Mouse (Mus musculus): ENCODE measurements around the gene Ranbp6. TPM values are rescaled to one million over a fixed set of nuclear protein-coding genes. Genes with fewer than 3 reads are reported as not detected.
A peak's percentile ranks its signal among the peaks of the same experiment; 100 is the strongest.

Gene Ranbp6
- total and polyA plus RNA-seq, 3 experiments = 1.9 to 30.2 (median 17.2) TPM

- H3K9me3 ChIP-seq (replicated peaks) = 0 out of 2 replicates have a peak, but pooled peaks cover 2% of the 10 kb centered on the region
- TF ChIP-seq GATA2 (IDR thresholded peaks at IDR 0.05; ENCODE audit: borderline replicate concordance, low read depth, low read length) = no peak
- TF ChIP-seq TAL1 (conservative IDR thresholded peaks at IDR 0.05; ENCODE audit: low read depth, low read length) = no peak
- TF ChIP-seq GATA1 (IDR thresholded peaks at IDR 0.05; ENCODE audit: borderline replicate concordance, low read length) = no peak
- TF ChIP-seq POLR2AphosphoS5 (IDR thresholded peaks at IDR 0.05; ENCODE audit: insufficient replicate concordance, low read depth, low read length) = no peak
- TF ChIP-seq CTCF (IDR thresholded peaks at IDR 0.05; ENCODE audit: low read depth, low read length) = no peak
- H3K4me3 ChIP-seq (ENCODE audit: low read depth, low read length) = no peak overlapping the region
- 0 out of 2 replicates have a peak, but pooled peaks cover 2% of the 10 kb centered on the region for H3K4me1 ChIP-seq (ENCODE audit: insufficient read depth, low read depth, low read length)
- peaks cover 7% of the 10 kb centered on the region for H3K27me3 ChIP-seq (ENCODE audit: insufficient read depth, low read length)
- no peak for DNase-seq (ENCODE audit: low spot score)
- H3K36me3 ChIP-seq (replicated peaks) = no peaks in the 10 kb centered on the region
- no peak for ATAC-seq (ENCODE audit: extremely low read depth, insufficient number of reproducible peaks, low FRiP score, poor library complexity, severe bottlenecking)
These were observed 22.7 kb upstream of the Ranbp6 start for GRCm38 (mm10) chr19:29835364-29836034.

- H3K9me3 ChIP-seq (replicated peaks) = no peaks in the 10 kb centered on the region
- H3K4me1 ChIP-seq (ENCODE audit: insufficient read depth, low read depth, low read length) = 0 out of 2 replicates have a peak, but pooled peaks cover 4% of the 10 kb centered on the region
- H3K36me3 ChIP-seq (replicated peaks) = no peaks in the 10 kb centered on the region
- ATAC-seq (ENCODE audit: extremely low read depth, insufficient number of reproducible peaks, low FRiP score, poor library complexity, severe bottlenecking) = no peak
- no peak for TF ChIP-seq POLR2AphosphoS5 (IDR thresholded peaks at IDR 0.05; ENCODE audit: insufficient replicate concordance, low read depth, low read length)
- no peak for TF ChIP-seq TAL1 (conservative IDR thresholded peaks at IDR 0.05; ENCODE audit: low read depth, low read length)
- no peak for TF ChIP-seq CTCF (IDR thresholded peaks at IDR 0.05; ENCODE audit: low read depth, low read length)
- no peak for TF ChIP-seq GATA1 (IDR thresholded peaks at IDR 0.05; ENCODE audit: borderline replicate concordance, low read length)
- no peak for TF ChIP-seq GATA2 (IDR thresholded peaks at IDR 0.05; ENCODE audit: borderline replicate concordance, low read depth, low read length)
- DNase-seq (ENCODE audit: low spot score) = no peak
- 0 out of 2 replicates have a peak, but pooled peaks cover 9% of the 10 kb centered on the region for H3K27me3 ChIP-seq (ENCODE audit: insufficient read depth, low read length)
- no peak overlapping the region for H3K4me3 ChIP-seq (ENCODE audit: low read depth, low read length)
These were observed 18.1 kb upstream of the Ranbp6 start for GRCm38 (mm10) chr19:29830911-29831310.

GRCm38 (mm10) chr19:29828558-29828957, 15.8 kb upstream of the Ranbp6 start:
- TF ChIP-seq TAL1 (conservative IDR thresholded peaks at IDR 0.05; ENCODE audit: low read depth, low read length) (no peak), CTCF (IDR thresholded peaks at IDR 0.05; ENCODE audit: low read depth, low read length) (no peak), GATA2 (IDR thresholded peaks at IDR 0.05; ENCODE audit: borderline replicate concordance, low read depth, low read length) (no peak), GATA1 (IDR thresholded peaks at IDR 0.05; ENCODE audit: borderline replicate concordance, low read length) (no peak), POLR2AphosphoS5 (IDR thresholded peaks at IDR 0.05; ENCODE audit: insufficient replicate concordance, low read depth, low read length) (no peak)
- no peaks in the 10 kb centered on the region for H3K9me3 ChIP-seq (replicated peaks)
- 0 out of 2 replicates have a peak, but pooled peaks cover 8% of the 10 kb centered on the region for H3K27me3 ChIP-seq (ENCODE audit: insufficient read depth, low read length)
- DNase-seq (ENCODE audit: low spot score) = no peak
- no peaks in the 10 kb centered on the region for H3K36me3 ChIP-seq (replicated peaks)
- H3K4me3 ChIP-seq (ENCODE audit: low read depth, low read length) = no peak overlapping the region
- peaks cover 11% of the 10 kb centered on the region; the same call in 1 of the 2 replicates for H3K4me1 ChIP-seq (ENCODE audit: insufficient read depth, low read depth, low read length)
- ATAC-seq (ENCODE audit: extremely low read depth, insufficient number of reproducible peaks, low FRiP score, poor library complexity, severe bottlenecking) = no peak

- H3K4me1 ChIP-seq (ENCODE audit: insufficient read depth, low read depth, low read length) = peaks cover 13% of the 10 kb centered on the region; the same call in 1 of the 2 replicates
- 0 out of 2 replicates have a peak, but pooled peaks cover 8% of the 10 kb centered on the region for H3K27me3 ChIP-seq (ENCODE audit: insufficient read depth, low read length)
- no peak for ATAC-seq (ENCODE audit: extremely low read depth, insufficient number of reproducible peaks, low FRiP score, poor library complexity, severe bottlenecking)
These were observed 13.9 kb upstream of the Ranbp6 start for GRCm38 (mm10) chr19:29826686-29827085.

GRCm38 (mm10) chr19:29825003-29825402, 12.2 kb upstream of the Ranbp6 start:
- Histone ChIP-seq H3K27me3 (ENCODE audit: insufficient read depth, low read length) (0 out of 2 replicates have a peak, but pooled peaks cover 8% of the 10 kb centered on the region), H3K4me1 (ENCODE audit: insufficient read depth, low read depth, low read length) (peaks cover 11% of the 10 kb centered on the region; the same call in 1 of the 2 replicates), H3K9me3 (replicated peaks) (no peaks in the 10 kb centered on the region), H3K36me3 (replicated peaks) (no peaks in the 10 kb centered on the region), H3K4me3 (ENCODE audit: low read depth, low read length) (no peak overlapping the region)
- TF ChIP-seq TAL1 (conservative IDR thresholded peaks at IDR 0.05; ENCODE audit: low read depth, low read length) (no peak), GATA2 (IDR thresholded peaks at IDR 0.05; ENCODE audit: borderline replicate concordance, low read depth, low read length) (no peak), POLR2AphosphoS5 (IDR thresholded peaks at IDR 0.05; ENCODE audit: insufficient replicate concordance, low read depth, low read length) (no peak), GATA1 (IDR thresholded peaks at IDR 0.05; ENCODE audit: borderline replicate concordance, low read length) (no peak), CTCF (IDR thresholded peaks at IDR 0.05; ENCODE audit: low read depth, low read length) (no peak)
- ATAC-seq (ENCODE audit: extremely low read depth, insufficient number of reproducible peaks, low FRiP score, poor library complexity, severe bottlenecking) (no peak), DNase-seq (ENCODE audit: low spot score) (no peak)

More at GRCm38 (mm10) chr19:29826686-29827085, 13.9 kb upstream of the Ranbp6 start:
- TF ChIP-seq TAL1 (conservative IDR thresholded peaks at IDR 0.05; ENCODE audit: low read depth, low read length) = no peak
- no peak for DNase-seq (ENCODE audit: low spot score)
- no peaks in the 10 kb centered on the region for H3K9me3 ChIP-seq (replicated peaks)
- H3K4me3 ChIP-seq (ENCODE audit: low read depth, low read length) = no peak overlapping the region
- H3K36me3 ChIP-seq (replicated peaks) = no peaks in the 10 kb centered on the region

GRCm38 (mm10) chr19:29824034-29824700, 11.4 kb upstream of the Ranbp6 start:
- TF ChIP-seq GATA2 (IDR thresholded peaks at IDR 0.05; ENCODE audit: borderline replicate concordance, low read depth, low read length) = no peak
- no peak for TF ChIP-seq CTCF (IDR thresholded peaks at IDR 0.05; ENCODE audit: low read depth, low read length)
- TF ChIP-seq POLR2AphosphoS5 (IDR thresholded peaks at IDR 0.05; ENCODE audit: insufficient replicate concordance, low read depth, low read length) = no peak
- no peak for TF ChIP-seq GATA1 (IDR thresholded peaks at IDR 0.05; ENCODE audit: borderline replicate concordance, low read length)
- TF ChIP-seq TAL1 (conservative IDR thresholded peaks at IDR 0.05; ENCODE audit: low read depth, low read length) = no peak
- Histone ChIP-seq H3K9me3 (replicated peaks) (no peaks in the 10 kb centered on the region), H3K4me1 (ENCODE audit: insufficient read depth, low read depth, low read length) (peaks cover 11% of the 10 kb centered on the region; the same call in 1 of the 2 replicates), H3K36me3 (replicated peaks) (no peaks in the 10 kb centered on the region), H3K4me3 (ENCODE audit: low read depth, low read length) (no peak overlapping the region), H3K27me3 (ENCODE audit: insufficient read depth, low read length) (peaks cover 9% of the 10 kb centered on the region; the same call in 1 of the 2 replicates)
- ATAC-seq (ENCODE audit: extremely low read depth, insufficient number of reproducible peaks, low FRiP score, poor library complexity, severe bottlenecking) (no peak), DNase-seq (ENCODE audit: low spot score) (peak; percentile 14)

All from G1E (cell line).